Mouse (Mus musculus) erythroblast, embryonic 14.5 days (primary cell): ENCODE data around the gene Zfyve21.

Source experiments
- GATA1 ChIP-seq: IDR thresholded peaks from 2 replicates; pipeline ENCODE4 v1.6.1; 2012; ENCODE audit warnings: low read length, inconsistent platforms, mixed read lengths
- TAL1 ChIP-seq: IDR thresholded peaks from 3 replicates; pipeline ENCODE4 v1.6.1; 2012; ENCODE audit warnings: low read length, inconsistent platforms, mixed read lengths

DNA sequence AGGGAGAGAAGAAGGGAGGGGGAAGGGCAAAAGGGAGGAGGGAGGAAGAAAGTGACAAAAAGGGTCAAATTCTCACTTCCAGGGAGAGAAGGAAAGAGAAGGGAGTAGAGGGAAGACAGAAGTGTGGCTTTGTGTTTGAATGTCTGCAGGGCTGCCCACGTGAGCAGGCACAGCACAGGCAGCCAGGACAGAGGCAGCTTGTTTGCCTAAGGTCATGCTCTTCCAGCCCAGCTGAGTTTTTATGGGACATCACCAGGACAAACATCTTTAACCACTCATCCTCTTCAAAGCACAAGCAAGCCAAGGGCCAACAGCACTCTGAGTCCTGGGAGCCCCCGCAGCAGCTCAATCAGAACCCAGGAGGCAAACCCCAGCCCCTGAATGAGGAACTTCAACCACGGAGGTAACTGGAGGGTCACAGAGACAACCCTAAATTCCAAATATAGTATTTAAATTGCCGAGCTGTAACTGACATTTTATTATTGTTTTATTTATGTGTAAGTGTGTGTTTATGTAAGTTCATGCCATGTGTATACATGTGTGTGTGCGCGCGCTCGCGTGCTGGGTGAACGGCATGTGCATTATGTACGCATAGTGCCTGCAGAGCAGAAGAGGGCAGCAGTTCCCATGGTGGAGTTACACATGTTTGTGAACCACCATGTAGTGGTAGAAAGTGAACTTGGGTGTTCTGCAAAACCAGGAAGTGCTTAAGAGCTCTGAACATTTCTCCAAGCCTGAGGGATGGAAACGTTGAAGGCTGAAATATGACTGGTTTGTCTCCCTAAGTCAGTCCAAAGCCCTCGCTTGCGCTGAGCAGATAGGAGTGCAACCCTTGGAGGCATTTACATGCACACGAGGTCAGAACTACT is 28.8 kb downstream of the Zfyve21 start:
- no peak for TF ChIP-seq TAL1
- TF ChIP-seq GATA1 = no peak
